Mouse (Mus musculus) thymus, adult 2 months (tissue): Measurements from ENCODE around the gene Itch.

Source experiments
- CTCF ChIP-seq: fragments of 200-500 bp; IDR thresholded peaks from 2 replicates; pipeline ENCODE4 v1.5.1; 2012; ENCODE audit warnings: mild to moderate bottlenecking, control low read depth, low read length, moderate library complexity, borderline replicate concordance; ENCODE audit not compliant: control insufficient read depth, poor library complexity, insufficient read depth; ENCODE audit errors: extremely low read depth
- POLR2A ChIP-seq: fragments of 200-500 bp; IDR thresholded peaks from 2 replicates; pipeline ENCODE4 v1.6.1; 2012; ENCODE audit warnings: mild to moderate bottlenecking, low read length, control low read depth, moderate library complexity; ENCODE audit not compliant: control insufficient read depth, poor library complexity, insufficient read depth; ENCODE audit errors: extremely low read depth

DNA sequence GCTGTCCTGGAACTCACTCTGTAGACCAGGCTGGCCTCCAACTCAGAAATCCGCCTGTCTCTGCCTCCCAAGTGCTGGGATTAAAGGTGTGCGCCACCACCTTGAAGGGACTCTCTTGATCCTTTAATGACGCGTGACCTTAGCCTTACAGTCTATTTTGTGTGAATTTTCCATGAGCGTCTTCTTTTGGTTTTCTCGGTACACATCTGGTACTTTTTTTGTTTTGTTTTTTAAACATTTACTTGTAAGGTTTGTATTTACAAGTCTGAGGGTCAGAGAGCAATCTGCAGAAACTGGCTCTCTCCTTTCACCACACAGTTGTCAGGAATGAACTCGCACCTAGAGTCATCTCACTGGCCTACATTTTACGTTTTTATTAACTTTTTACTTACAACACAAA lies 140.3 kb downstream of the Itch start:
- TF ChIP-seq CTCF (no peak), POLR2A (no peak)
